Mouse (Mus musculus): ENCODE results near the gene Zyg11a. TPM values are rescaled to one million over a fixed set of nuclear protein-coding genes. Genes with fewer than 3 reads are reported as not detected.
"Not testable (repeated sequence)": the region's sequence is repeated elsewhere in the genome, so short reads cannot be mapped to it uniquely, and the experiment has no call there.

The Zyg11a gene
- total RNA-seq, 2 experiments from 2014 or later: not detected

- not testable (repeated sequence) for DNase-seq (ENCODE audit: extremely low spot score in 1 of 2, low spot score in 1 of 2)
These were observed 72.3 kb downstream of the Zyg11a start for GRCm38 (mm10) chr4:108145554-108145953.

DNA sequence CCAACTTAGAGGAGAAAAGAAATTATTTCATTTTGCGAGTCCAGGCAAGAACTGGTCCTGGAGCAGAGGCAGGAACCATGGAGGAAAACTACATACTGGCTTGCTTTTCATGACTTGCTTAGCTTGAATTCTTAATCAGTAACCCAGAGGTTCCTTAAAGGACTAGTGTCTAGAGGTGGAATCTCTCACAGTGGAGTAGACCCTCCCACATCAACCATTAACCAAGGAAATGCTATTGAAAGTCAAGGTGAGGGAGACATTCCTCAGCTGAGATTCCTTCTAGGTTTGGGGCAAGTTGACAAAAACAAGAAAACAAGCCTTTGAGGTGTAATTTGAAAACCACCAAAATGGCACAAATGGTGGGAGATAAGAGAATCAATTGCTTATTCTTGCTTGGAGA lies 73.0 kb downstream of the Zyg11a start, which contains the start of gene Scp2:
Scp2 (minus strand) TSS at position 119 of the 400 bp plus-strand sequence.
- no peak for DNase-seq (ENCODE audit: extremely low spot score in 1 of 2, low spot score in 1 of 2)

DNA sequence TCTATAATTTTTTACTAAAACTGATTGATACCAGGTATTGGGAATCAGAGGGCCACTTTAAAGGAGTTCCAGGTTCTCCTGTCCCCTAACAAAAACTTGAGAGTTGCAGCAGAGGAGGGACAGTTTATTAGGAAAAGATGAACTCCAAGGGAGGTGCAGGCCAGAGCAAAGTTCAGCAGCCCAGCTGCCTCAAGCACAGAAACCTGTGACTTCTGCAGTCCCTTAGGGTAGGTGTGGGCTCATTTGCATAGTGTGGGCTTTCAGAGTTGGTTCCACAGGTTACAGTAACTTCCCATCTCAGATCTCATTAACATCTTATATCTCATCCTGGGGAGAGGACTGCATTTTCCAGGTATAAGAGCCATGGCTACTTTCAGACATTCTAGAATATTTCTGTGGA lies 74.1 kb downstream of the Zyg11a start:
- no peak for DNase-seq (ENCODE audit: extremely low spot score in 1 of 2, low spot score in 1 of 2)

- DNase-seq (ENCODE audit: extremely low spot score in 1 of 2, low spot score in 1 of 2): not testable (repeated sequence)
These were observed 74.7 kb downstream of the Zyg11a start for GRCm38 (mm10) chr4:108143178-108143577.

DNA sequence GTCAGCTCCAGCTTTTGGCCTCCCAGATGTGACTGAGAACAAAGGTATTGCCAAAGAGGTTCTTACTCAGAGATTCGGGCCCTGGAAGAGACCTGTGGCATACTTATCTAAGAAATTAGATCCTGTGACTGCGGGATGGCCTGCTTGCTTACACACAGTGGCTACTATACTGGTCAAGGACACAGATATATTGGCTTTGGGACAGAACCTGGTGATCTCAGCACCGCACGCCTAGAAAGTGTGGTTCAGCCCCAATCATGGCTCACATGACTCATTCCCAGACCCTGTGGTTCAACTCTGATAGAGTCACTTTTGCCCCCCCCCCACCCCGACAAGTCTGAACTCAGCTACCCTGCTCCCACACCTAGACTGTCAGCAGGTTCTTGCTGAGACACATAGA lies 80.9 kb downstream of the Zyg11a start:
- DNase-seq (ENCODE audit: extremely low spot score in 1 of 2, low spot score in 1 of 2): no peak

Other genes starting within 250 kb of the Zyg11a start
- gene Slc1a7, start 249.7 kb downstream of the Zyg11a start, total RNA-seq (2021): not detected
- gene Podn, start 121.6 kb downstream of the Zyg11a start, total RNA-seq (2021): 10 to 100 TPM in 1 of 2 experiments, 1 to 10 TPM in 1; 7.8 to 10.0 TPM
- gene Scp2, start 73.0 kb downstream of the Zyg11a start, total RNA-seq (2021): 100 to 1,000 TPM in 1 of 2 experiments, 10 to 100 TPM in 1; 86.4 to 103 TPM
- 10 to 100 TPM; 16.7 to 18.5 TPM for gene Echdc2, start 52.6 kb downstream of the Zyg11a start, total RNA-seq (2021)
- gene Zyg11b, start 83.0 kb upstream of the Zyg11a start, total RNA-seq (2021): 100 to 1,000 TPM; 103 to 106 TPM
- 10 to 100 TPM; 26.2 to 26.4 TPM for gene Coa7, start 110.1 kb upstream of the Zyg11a start, total RNA-seq (2021)
- gene Shisal2a, start 165.3 kb upstream of the Zyg11a start, total RNA-seq (2021): not detected
- 1 to 10 TPM; 4.7 to 7.0 TPM for gene Gpx7, start 188.9 kb upstream of the Zyg11a start, total RNA-seq (2021)
- gene Tut4, start 241.4 kb upstream of the Zyg11a start, total RNA-seq (2021): 10 to 100 TPM; 28.0 to 42.2 TPM